Mouse (Mus musculus) heart, postnatal 0 days (tissue): ENCODE measurements around the gene Olfr916.

Experiments
- CTCF ChIP-seq: IDR thresholded peaks from 2 replicates; pipeline ENCODE4 v1.5.1; 2016; ENCODE audit warnings: antibody characterized with exemption, control low read depth, low read depth
- EP300 ChIP-seq: IDR thresholded peaks from 2 replicates; pipeline ENCODE4 v1.6.1; 2016; ENCODE audit warnings: antibody characterized with exemption, low read depth

GRCm38 (mm10) chr9:38632406-38632805 lies 27.3 kb downstream of the Olfr916 start:
- TF ChIP-seq EP300 (no peak), CTCF (no peak)
